Mouse (Mus musculus) ovary, adult 10 weeks (tissue): ENCODE results near the gene Hdc. TPM values are rescaled to one million over a fixed set of nuclear protein-coding genes. Genes with fewer than 3 reads are reported as not detected.

Source experiments
- polyA plus RNA-seq: library from polyadenylated mRNA; stranded (reverse); fragments of 350-450 nt; fragmentation: Illumina TruSeq; extraction: RNeasy Lipid Tissue Mini Kit (QIAGEN cat#74804); gene quantifications from one replicate; pipeline ENCODE4 v1.2.3, GENCODE M21; 2014

Gene Hdc
- 24.1 TPM for polyA plus RNA-seq

GRCm38 (mm10) chr2:126619249-126619704 is at the start of gene Hdc:
Gene Hdc, minus strand, starts transcription at chr2:126619299.

DNA sequence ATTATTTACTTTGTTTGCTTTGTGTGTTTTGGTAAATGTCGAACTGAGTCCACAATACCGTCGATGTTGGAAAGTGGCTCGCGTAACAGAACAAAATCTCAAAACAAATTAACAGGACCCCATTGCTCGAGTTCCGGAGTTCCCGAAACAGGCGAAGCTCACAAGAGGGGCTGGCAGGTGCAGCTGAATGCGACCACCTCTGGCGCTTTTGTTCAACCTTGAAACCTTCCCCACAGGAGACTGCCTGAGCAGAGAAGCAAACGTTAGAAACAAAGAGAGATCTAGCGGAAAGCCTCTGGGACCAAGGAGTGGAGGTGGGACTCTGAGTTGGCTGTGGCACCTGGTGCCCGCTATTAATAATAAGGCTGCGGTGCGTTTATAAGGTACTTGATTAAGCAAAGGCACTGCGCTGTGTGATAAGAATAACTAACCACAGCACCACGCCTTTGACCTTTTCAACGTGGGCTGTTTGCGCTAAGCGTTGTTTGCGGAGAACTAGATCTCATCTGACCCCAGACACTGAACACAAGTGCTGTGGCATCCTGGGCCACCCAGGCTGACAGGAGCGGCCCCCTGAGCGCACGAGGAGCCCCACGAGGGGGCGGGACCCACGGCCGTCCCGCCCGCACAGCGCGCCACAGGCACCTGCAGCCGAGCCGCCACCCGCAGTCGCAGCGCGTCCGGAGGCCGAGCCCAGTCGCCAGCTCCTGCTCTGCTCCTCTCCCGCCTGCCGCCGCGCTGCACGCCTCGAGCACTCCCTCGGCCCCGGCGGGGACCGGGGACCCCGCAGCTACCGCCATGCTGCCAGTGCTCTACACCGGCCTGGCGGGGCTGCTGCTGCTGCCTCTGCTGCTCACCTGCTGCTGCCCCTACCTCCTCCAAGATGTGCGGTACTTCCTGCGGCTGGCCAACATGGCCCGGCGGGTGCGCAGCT is 66.5 kb downstream of the Hdc start, which contains the start of gene Slc27a2:
Gene Slc27a2, plus strand, starts transcription at position 51 of the 934 bp plus-strand sequence.

Other genes starting within 250 kb of the Hdc start
- 1.7 TPM for gene Atp8b4, start 118.6 kb downstream of the Hdc start, polyA plus RNA-seq
- 0.83 TPM for gene Slc27a2, start 66.9 kb downstream of the Hdc start, polyA plus RNA-seq
- 46.8 TPM for gene Gabpb1, start 57.0 kb upstream of the Hdc start, polyA plus RNA-seq
- gene Usp8, start 88.0 kb upstream of the Hdc start, polyA plus RNA-seq, result 119 TPM
- gene Usp50, start 164.2 kb upstream of the Hdc start, polyA plus RNA-seq, result 1.2 TPM